Mouse (Mus musculus) embryonic facial prominence, embryonic 10.5 days (tissue): ENCODE data around the gene Sema6c. TPM values are rescaled to one million over a fixed set of nuclear protein-coding genes. Genes with fewer than 3 reads are reported as not detected.

Experiments used
- DNase-seq: peaks from one replicate; pipeline ENCODE4 v3.0.0-alpha.2; 2017; ENCODE audit warnings: low spot score
- H3K27ac ChIP-seq: fragments of 300-500 bp; sonication (generic); replicated peaks from 2 replicates; pipeline ENCODE4 v1.5.1; 2016; ENCODE audit warnings: mild to moderate bottlenecking
- H3K27me3 ChIP-seq: fragments of 300-500 bp; sonication (generic); replicated peaks from 2 replicates; pipeline ENCODE4 v1.6.1; 2016; ENCODE audit warnings: low read depth, mild to moderate bottlenecking; ENCODE audit not compliant: poor library complexity, severe bottlenecking
- H3K36me3 ChIP-seq: fragments of 300-500 bp; sonication (generic); replicated peaks from 2 replicates; pipeline ENCODE4 v1.6.1; 2016; ENCODE audit warnings: mild to moderate bottlenecking, moderate library complexity
- H3K4me1 ChIP-seq: fragments of 300-500 bp; sonication (generic); 2 replicates; pipeline ENCODE4 v1.6.1; 2016
- H3K4me3 ChIP-seq: fragments of 300-500 bp; sonication (generic); 2 replicates; pipeline ENCODE4 v1.5.1; 2016; ENCODE audit warnings: mild to moderate bottlenecking, moderate library complexity
- H3K9me3 ChIP-seq: fragments of 300-500 bp; sonication (generic); 2 replicates; pipeline ENCODE4 v1.6.1; 2016; ENCODE audit warnings: mild to moderate bottlenecking
- WGBS: fragments of 180-500 bp; shearing (Covaris S2); methylation state at CpG from one replicate; pipeline ENCODE4 v1.1.7; 2016; 5-methylcytosine and 5-hydroxymethylcytosine counted together
- polyA plus RNA-seq: library from polyadenylated mRNA; unstranded; fragments of >200 nt; fragmentation: Nextera tagmentation; extraction: Ambion mirVana; gene quantifications from 2 replicates; pipeline ENCODE4 v1.2.1, GENCODE M21; 2016

Sema6c gene
- polyA plus RNA-seq, 1 experiment from 2014 or later = 9.2 TPM

DNA sequence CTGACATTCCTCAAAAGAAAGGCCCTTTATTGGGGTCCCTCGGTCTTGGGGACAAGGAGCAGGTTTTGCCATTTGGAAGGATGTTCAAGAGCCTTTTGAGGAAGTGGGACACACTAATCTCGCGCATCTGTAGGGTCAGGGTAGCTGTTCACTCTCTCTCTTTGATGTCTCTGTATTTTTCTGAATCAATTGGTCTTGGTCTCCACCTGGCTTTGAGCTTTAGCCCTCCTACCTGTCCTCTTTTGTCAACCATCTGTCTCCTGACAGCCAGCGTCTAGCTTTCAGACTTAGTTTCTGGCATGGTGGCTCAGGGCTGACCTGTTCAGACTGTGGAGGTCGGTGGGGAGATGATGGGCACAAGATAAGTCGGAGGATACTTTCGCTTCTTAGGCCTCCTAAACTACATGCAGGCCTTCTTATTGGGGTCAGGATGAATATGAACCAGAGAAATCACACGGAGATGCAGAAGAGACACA is 708 bp upstream of the Sema6c start:
- DNase-seq = no peak
- Histone ChIP-seq H3K27ac (no peak overlapping the region), H3K4me1 (peaks cover 44% of the 10 kb centered on the region), H3K4me3 (peak overlapping the region; percentile 89), H3K27me3 (peaks cover 58% of the 10 kb centered on the region), H3K9me3 (no peaks in the 10 kb centered on the region), H3K36me3 (peaks cover 9% of the 10 kb centered on the region)
- 10% methylated on average over 8 of the region's 8 CpGs for WGBS

DNA sequence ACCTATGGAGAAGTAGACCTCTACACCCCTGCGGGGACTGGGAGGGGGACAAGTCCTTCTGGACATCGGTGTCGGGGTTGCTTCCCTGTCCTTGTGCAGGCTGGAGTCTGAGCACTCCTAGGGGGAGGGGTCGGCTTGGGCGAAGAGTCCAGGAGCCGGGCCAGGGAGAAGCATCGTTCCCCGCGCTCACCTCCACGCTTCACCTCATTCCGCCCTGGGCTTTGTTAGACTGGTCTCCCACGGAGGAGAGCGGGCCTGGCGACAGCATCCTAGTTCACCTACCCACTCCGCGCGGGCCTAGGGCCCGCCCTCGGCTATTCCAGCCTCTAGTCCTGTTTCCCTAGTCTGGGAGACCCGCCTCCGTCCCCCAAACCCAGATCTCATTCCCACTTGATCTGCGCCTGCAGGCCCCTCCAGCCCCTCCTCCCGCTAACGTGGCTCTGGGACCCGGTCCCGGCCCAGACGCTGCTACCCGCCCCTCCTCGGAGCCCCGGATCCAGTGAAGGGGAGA is 839 bp downstream of the Sema6c start:
- 1% methylated on average over 30 of the region's 30 CpGs for WGBS
- DNase-seq = peak; percentile 59

DNA sequence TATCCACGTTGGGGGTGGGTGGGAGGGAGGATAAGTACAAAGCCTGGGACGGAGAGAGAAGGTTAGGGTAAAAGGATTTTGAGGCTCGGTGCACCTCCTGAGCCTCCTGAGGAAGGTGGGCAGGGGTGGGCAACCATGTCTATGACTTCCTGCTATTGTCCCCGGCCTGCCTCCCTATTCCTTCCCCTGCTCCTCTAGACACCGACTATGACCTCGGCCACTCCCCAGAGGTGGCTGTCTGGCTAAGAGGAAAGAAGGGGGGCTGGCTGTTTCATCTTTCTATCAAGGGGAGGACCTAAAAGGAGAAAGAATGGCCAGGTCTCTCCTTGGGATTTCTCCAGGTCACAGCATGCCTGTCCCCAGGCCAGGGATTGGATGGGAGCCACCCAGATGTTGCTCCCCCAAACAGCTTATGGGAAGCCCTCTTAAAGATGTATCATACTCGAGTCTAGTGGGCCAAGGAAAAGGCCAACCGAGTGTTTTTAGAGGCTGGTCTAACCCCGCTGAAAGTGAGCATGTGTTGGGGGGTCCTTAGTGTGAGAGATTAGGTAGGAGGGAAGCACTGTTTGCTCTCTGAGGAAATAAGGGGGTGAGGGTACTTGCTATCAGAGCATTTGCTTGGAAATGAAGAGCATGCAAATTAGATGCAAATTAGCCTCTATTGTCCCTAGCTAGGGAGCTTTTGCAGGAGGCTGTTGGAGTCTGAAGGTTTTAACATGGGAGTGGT is 1.5 kb downstream of the Sema6c start:
- DNase-seq = no peak

More for the DNA sequence above, 839 bp downstream of the Sema6c start:
- H3K27ac ChIP-seq = peak overlapping the region; percentile 86
- H3K9me3 ChIP-seq = no peaks in the 10 kb centered on the region
- H3K4me3 ChIP-seq = peak overlapping the region; percentile 89
- peaks cover 24% of the 10 kb centered on the region for H3K36me3 ChIP-seq
- H3K27me3 ChIP-seq = peaks cover 59% of the 10 kb centered on the region
- peaks cover 44% of the 10 kb centered on the region for H3K4me1 ChIP-seq

DNA sequence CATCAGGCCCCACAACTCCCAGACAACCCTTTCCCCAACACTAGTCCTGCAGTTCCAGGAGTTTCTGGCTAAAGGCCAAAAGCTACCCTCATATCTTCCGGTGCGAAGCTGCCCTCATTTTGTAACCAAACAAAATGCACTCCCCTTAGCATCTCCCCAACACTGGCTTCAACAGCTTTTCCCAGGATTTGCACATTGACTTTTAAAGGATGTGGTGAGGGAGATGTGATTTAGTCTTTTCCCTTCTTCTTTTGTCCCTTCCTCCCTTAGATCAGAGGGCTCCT is 2.0 kb downstream of the Sema6c start:
- no peak overlapping the region for H3K27ac ChIP-seq
- H3K36me3 ChIP-seq = peaks cover 36% of the 10 kb centered on the region
- WGBS = 53% methylated on average over 2 of the region's 2 CpGs
- H3K9me3 ChIP-seq = no peaks in the 10 kb centered on the region
- H3K4me1 ChIP-seq = peaks cover 44% of the 10 kb centered on the region
- peaks cover 60% of the 10 kb centered on the region for H3K27me3 ChIP-seq
- peak overlapping the region; percentile 89 for H3K4me3 ChIP-seq
- no peak for DNase-seq

More for the DNA sequence above, 1.5 kb downstream of the Sema6c start:
- H3K27me3 ChIP-seq = peaks cover 60% of the 10 kb centered on the region
- H3K36me3 ChIP-seq = peaks cover 31% of the 10 kb centered on the region
- H3K27ac ChIP-seq = peak overlapping the region; percentile 86
- H3K9me3 ChIP-seq = no peaks in the 10 kb centered on the region
- peak overlapping the region; percentile 89 for H3K4me3 ChIP-seq
- H3K4me1 ChIP-seq = peaks cover 44% of the 10 kb centered on the region
- WGBS = 5% methylated on average over 9 of the region's 9 CpGs

DNA sequence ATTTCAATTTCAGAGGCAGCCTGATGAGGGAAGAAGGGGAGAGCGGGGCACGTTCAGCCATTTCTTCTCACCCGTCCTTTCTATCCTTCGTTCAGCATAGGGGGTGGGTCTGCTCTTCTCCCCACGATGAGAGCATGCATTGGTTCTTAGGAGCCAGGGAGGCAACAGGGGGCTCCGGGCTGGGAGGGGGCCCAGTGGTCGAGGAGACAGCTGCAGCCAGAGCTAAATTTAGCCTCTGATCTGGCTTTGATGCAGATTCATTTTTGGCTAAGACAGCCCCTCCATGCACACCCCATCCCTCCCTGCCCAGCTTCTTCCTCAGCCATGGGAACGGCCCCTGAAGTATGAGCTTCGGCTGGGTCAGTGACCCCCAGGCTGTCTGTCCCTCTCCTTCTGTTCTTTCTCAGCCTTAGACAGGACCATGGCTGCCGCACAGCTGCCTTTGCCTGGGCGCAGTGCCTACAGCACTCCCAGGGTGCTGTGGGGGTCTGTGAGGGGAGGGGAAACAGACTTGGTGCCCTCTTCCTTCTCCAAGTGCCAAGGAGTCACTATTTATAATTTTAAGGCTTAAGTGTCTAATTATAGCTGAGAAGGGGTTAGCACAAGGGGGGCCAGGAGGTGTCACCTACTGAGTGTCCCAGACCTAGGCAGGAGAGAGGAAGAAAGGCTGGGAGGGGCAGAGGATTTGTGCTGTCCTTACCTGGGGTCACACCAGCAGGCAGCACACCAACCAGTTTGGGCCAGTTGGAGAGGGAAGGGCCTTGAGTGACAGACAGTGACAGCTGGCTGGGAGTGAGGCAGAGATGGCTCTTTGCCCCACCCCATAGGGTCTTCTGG is 3.4 kb downstream of the Sema6c start:
- no peak overlapping the region for H3K4me3 ChIP-seq
- DNase-seq = no peak
- 63% methylated on average over 11 of the region's 11 CpGs for WGBS
- H3K27ac ChIP-seq = no peak overlapping the region
- H3K27me3 ChIP-seq = peaks cover 66% of the 10 kb centered on the region
- H3K4me1 ChIP-seq = peaks cover 44% of the 10 kb centered on the region
- no peaks in the 10 kb centered on the region for H3K9me3 ChIP-seq
- peaks cover 50% of the 10 kb centered on the region for H3K36me3 ChIP-seq

DNA sequence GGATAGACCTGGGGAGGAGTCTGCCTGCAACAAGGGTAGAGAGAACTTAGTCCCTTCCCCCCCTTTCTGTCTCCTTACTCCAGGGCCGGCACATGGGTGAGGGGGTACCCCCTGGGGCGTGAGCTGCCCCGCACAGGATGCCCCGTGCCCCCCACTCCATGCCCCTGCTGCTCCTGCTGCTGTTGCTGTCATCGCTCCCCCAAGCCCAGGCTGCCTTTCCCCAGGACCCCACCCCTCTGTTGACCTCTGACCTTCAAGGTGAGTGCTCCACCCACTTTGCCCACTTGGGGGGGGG is 3.9 kb downstream of the Sema6c start:
- Histone ChIP-seq H3K36me3 (peaks cover 55% of the 10 kb centered on the region), H3K4me1 (peaks cover 44% of the 10 kb centered on the region), H3K27ac (no peak overlapping the region), H3K9me3 (no peaks in the 10 kb centered on the region), H3K4me3 (no peak overlapping the region), H3K27me3 (peaks cover 66% of the 10 kb centered on the region)
- DNase-seq = no peak
- 48% methylated on average over 5 of the region's 5 CpGs for WGBS

DNA sequence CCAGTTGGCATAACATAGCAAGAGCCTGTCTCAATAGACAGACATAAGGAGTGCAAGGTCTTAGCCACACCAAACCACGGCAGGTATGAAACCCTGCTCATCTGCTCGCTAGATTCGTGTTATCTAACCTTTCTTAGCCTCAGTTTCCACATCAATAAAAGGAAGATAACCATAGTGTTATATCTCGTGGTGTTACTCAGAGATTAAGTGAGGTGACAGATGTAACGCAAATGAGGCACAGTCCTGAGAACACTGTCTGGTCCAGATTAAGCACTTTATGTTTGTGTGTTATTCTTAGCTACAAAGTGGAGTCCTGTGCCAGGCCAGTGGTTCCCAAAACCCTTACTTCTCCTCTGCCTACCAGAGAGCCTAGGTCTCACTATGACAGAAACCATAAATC is 4.6 kb downstream of the Sema6c start:
- no peaks in the 10 kb centered on the region for H3K9me3 ChIP-seq
- WGBS = 84% methylated on average over 5 of the region's 5 CpGs
- peaks cover 66% of the 10 kb centered on the region for H3K27me3 ChIP-seq
- peaks cover 39% of the 10 kb centered on the region for H3K4me1 ChIP-seq
- H3K4me3 ChIP-seq = no peak overlapping the region
- peaks cover 62% of the 10 kb centered on the region for H3K36me3 ChIP-seq
- H3K27ac ChIP-seq = no peak overlapping the region
- no peak for DNase-seq

DNA sequence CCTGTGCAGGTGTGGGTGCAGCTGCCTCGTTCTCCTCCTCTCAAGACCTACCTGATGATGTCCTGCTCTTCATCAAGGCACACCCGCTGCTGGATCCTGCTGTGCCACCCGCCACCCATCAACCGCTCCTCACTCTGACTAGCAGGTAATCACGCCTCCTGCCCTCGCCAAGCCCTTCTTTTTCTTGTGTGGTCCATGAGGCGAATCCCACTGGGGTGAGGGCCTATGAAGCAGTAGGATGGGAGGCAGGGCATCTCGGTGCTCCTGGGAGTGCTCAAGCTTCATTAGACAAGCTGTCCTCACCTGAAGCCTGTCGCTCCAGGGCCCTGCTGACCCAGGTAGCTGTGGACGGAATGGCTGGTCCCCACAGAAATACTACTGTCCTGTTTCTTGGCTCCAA is 9.7 kb downstream of the Sema6c start:
- H3K36me3 ChIP-seq = peaks cover 82% of the 10 kb centered on the region

DNA sequence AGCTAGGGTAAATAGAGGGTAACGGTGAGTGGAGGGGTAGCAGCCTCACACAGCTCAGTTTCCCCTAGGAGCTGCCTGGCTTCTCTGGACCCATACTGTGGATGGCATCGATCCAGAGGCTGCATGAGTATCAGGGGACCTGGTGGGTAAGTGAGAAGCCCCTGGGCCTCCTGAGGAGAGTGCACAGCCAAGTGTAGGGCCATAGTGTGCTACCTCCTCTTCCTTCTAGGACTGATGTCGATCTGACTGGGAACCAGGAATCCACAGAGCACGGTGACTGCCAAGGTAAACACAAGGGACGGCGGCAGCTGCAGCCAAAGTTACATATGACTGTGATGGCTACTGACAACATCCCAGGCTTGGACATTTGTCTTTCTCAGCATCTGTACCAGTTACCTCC is 10.8 kb downstream of the Sema6c start:
- peaks cover 70% of the 10 kb centered on the region for H3K36me3 ChIP-seq
- WGBS = 82% methylated on average over 6 of the region's 6 CpGs
- H3K9me3 ChIP-seq = no peaks in the 10 kb centered on the region

More for the DNA sequence above, 9.7 kb downstream of the Sema6c start:
- Histone ChIP-seq H3K4me3 (no peak overlapping the region), H3K9me3 (no peaks in the 10 kb centered on the region), H3K4me1 (peaks cover 21% of the 10 kb centered on the region), H3K27me3 (peaks cover 81% of the 10 kb centered on the region), H3K27ac (no peak overlapping the region)
- 88% methylated on average over 10 of the region's 10 CpGs for WGBS
- DNase-seq = no peak

DNA sequence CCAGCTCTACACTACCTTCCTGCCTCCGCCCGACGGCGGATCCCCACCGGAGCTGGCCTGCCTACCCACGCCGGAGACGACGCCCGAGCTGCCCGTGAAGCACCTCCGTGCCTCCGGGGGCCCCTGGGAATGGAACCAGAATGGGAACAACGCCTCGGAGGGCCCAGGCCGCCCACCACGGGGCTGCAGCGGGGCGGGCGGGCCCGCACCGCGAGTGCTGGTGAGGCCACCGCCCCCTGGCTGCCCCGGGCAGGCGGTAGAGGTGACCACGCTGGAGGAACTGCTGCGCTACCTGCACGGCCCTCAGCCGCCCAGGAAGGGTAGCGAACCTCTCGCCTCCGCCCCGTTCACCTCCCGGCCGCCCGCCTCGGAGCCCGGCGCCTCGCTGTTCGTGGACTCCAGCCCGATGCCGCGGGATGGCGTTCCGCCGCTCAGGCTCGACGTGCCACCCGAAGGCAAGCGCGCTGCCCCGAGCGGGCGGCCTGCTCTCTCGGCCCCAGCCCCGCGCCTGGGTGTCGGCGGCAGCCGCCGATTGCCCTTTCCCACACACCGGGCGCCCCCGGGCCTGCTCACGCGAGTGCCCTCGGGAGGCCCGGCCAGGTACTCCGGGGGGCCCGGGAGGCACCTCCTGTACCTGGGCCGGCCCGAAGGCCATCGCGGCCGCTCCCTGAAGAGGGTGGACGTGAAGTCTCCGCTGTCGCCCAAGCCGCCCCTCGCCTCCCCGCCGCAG is 12.4 kb downstream of the Sema6c start:
- H3K27me3 ChIP-seq = peaks cover 79% of the 10 kb centered on the region
- H3K4me3 ChIP-seq = peak overlapping the region; percentile 51
- peaks cover 26% of the 10 kb centered on the region for H3K4me1 ChIP-seq
- peaks cover 55% of the 10 kb centered on the region for H3K36me3 ChIP-seq
- peak; percentile 46 for DNase-seq
- H3K27ac ChIP-seq = no peak overlapping the region
- no peaks in the 10 kb centered on the region for H3K9me3 ChIP-seq
- WGBS = 11% methylated on average over 84 of the region's 84 CpGs

More for the DNA sequence above, 10.8 kb downstream of the Sema6c start:
- Histone ChIP-seq H3K4me1 (peaks cover 21% of the 10 kb centered on the region), H3K27me3 (peaks cover 89% of the 10 kb centered on the region), H3K4me3 (no peak overlapping the region), H3K27ac (no peak overlapping the region)
- no peak for DNase-seq

DNA sequence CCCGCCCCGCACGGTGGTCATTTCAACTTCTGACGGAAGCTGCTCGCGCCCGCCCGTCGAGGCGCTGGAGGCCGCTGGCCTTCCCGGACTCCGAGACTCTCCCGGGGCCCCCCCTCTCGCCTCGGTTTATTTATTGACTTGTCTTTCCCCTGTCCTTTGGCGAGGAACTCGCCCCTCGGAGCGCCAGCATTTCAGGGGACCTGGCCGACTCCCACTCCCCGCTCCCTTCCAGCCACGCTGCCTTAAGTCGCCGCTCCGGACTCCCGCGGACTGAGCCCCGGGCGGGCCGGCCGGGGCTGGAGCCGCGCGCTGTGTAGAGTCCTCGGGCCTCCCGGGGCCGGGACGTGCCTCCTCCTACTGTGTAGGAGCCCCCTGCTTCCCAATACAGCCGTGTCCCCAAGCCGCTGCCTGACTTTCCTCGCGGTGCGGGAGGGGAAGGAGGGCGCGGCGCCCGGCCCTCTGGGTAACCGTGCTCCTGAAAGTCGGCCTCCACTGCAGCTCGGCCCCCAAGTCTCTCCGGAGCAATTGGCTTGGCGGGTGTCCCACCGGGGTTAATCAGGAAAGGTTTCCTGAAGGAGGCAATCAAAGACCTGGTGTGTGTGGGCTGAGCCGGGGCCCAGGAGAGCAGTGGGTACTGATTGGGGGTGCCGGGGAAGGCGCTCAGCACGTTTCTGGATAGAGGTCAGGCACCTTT is 13.1 kb downstream of the Sema6c start:
- Histone ChIP-seq H3K4me1 (peaks cover 26% of the 10 kb centered on the region), H3K27ac (no peak overlapping the region), H3K36me3 (peaks cover 47% of the 10 kb centered on the region), H3K9me3 (no peaks in the 10 kb centered on the region), H3K4me3 (peak overlapping the region; percentile 51), H3K27me3 (peaks cover 74% of the 10 kb centered on the region)
- peak; percentile 57 for DNase-seq
- 3% methylated on average over 58 of the region's 58 CpGs for WGBS
